ENCODE assay signal across 12 mouse cellular contexts in genomic region chr4:118061809-118062463, GRCm38 (mm10).
DNase-seq lines count a peak whose midpoint lies in the region; ATAC-seq and TF ChIP-seq lines count a peak whose summit lies in the region.
"Had no signal": no experiment of that assay in that cellular context is flagged by ENCODE, and none has a peak within 500 bp of the region (broad histone marks: within the 10 kb centered on the region; RNA-seq: fewer than 3 reads in every experiment).

No protein-coding gene starts in this region.

- TF ChIP-seq POLR2A in olfactory bulb, adult 2 months (IDR thresholded peaks at IDR 0.05; ENCODE audit: insufficient read depth, low read depth, low read length): no peak

- no peak for ATAC-seq in liver, embryonic 13.5 days (ENCODE audit: low read depth)
- no peak for ATAC-seq in liver, embryonic 11.5 days (replicated peaks; ENCODE audit: low FRiP score)
- ATAC-seq: activated CD4-positive, CD25-positive, alpha-beta regulatory T cell, adult 4 months had no signal

- H3K9ac ChIP-seq in liver, embryonic 13.5 days: no peak overlapping the region
- no peak overlapping the region for H3K9ac ChIP-seq in liver, embryonic 11.5 days (ENCODE audit: low read depth, low read length)
- H3K9ac ChIP-seq in ES-E14 (ENCODE audit: insufficient read depth, low read depth, low read length, poor library complexity, severe bottlenecking): 0 out of 2 replicates have a peak overlapping the region, but pooled peaks have one; percentile 29
- H3K9ac ChIP-seq: liver, embryonic 14.5 days; neural tube, embryonic 12.5 days had no signal

- DNase-seq in liver, embryonic 13.5 days: no peak
- DNase-seq in liver, embryonic 11.5 days (ENCODE audit: low spot score): no peak
- DNase-seq in ES-E14 (ENCODE audit: low read depth, low spot score) (no peak), R1 (ENCODE audit: low read depth, low spot score) (peak; percentile 46)
- no peak for DNase-seq in cerebellum, postnatal 4 days (ENCODE audit: low spot score in 2 of 2)
- no peak for DNase-seq in kidney, postnatal 14 days
- DNase-seq: cerebellum, adult 9-11 months; right cerebral cortex, postnatal 4 days had no signal

- H3K4me1 ChIP-seq in liver, embryonic 13.5 days (replicated peaks): peaks cover 36% of the 10 kb centered on the region
- H3K4me1 ChIP-seq in liver, embryonic 11.5 days (replicated peaks; ENCODE audit: control insufficient read depth, insufficient read depth, low read length): peaks cover 12% of the 10 kb centered on the region
- H3K4me1 ChIP-seq in ES-E14 (ENCODE audit: control insufficient read depth in 2 of 2, insufficient read depth in 2 of 2, low read length in 2 of 2, poor library complexity in 1 of 2): peaks cover 8 to 26% of the 10 kb centered on the region in 2 experiments; a peak in 3 of 4 replicates
- H3K4me1 ChIP-seq in olfactory bulb, adult 2 months (ENCODE audit: control insufficient read depth, insufficient read depth, low read length): peaks cover 47% of the 10 kb centered on the region

- WGBS in liver, embryonic 13.5 days (ENCODE audit: insufficient replicate concordance): 59% methylated on average over 9 of the region's 9 CpGs
- WGBS in liver, embryonic 11.5 days: 57% methylated on average over 9 of the region's 9 CpGs
- 44% methylated on average over 9 of the region's 9 CpGs for WGBS in olfactory bulb, adult 2 months

- no peaks in the 10 kb centered on the region for H3K36me3 ChIP-seq in liver, embryonic 13.5 days
- no peaks in the 10 kb centered on the region for H3K36me3 ChIP-seq in liver, embryonic 11.5 days (ENCODE audit: control insufficient read depth, insufficient read depth, low read length)
- H3K36me3 ChIP-seq in ES-E14 (ENCODE audit: control insufficient read depth, insufficient read depth, low read length, poor library complexity, severe bottlenecking): no peaks in the 10 kb centered on the region
- H3K36me3 ChIP-seq: neural tube, embryonic 12.5 days had no signal

- H3K9me3 ChIP-seq in liver, embryonic 13.5 days (replicated peaks): no peaks in the 10 kb centered on the region
- H3K9me3 ChIP-seq in liver, embryonic 11.5 days (ENCODE audit: control insufficient read depth, low read length): no peaks in the 10 kb centered on the region
- no peaks in the 10 kb centered on the region for H3K9me3 ChIP-seq in ES-E14 (ENCODE audit: control insufficient read depth, insufficient read depth, low read depth, low read length)
- H3K9me3 ChIP-seq: neural tube, embryonic 12.5 days had no signal

- H3K4me2 ChIP-seq in liver, embryonic 13.5 days: no peak overlapping the region
- no peak overlapping the region for H3K4me2 ChIP-seq in liver, embryonic 11.5 days
- H3K4me2 ChIP-seq: neural tube, embryonic 12.5 days had no signal

- in situ Hi-C loops in ES-E14 (cut with MboI; ENCODE audit: low sequenced_read_pairs in 2 of 2, unreplicated experiment in 2 of 2): no loop called here

- H3K27me3 ChIP-seq in liver, embryonic 13.5 days: no peaks in the 10 kb centered on the region
- H3K27me3 ChIP-seq in liver, embryonic 11.5 days (replicated peaks; ENCODE audit: control insufficient read depth, insufficient read depth, low read length): no peaks in the 10 kb centered on the region
- H3K27me3 ChIP-seq: neural tube, embryonic 12.5 days had no signal

- peak overlapping the region; percentile 47 for H3K27ac ChIP-seq in liver, embryonic 13.5 days
- no peak overlapping the region for H3K27ac ChIP-seq in liver, embryonic 11.5 days (ENCODE audit: low read depth, low read length)
- H3K27ac ChIP-seq in ES-E14 (ENCODE audit: insufficient read depth, low read depth, low read length, poor library complexity, severe bottlenecking): no peak overlapping the region
- H3K27ac ChIP-seq in olfactory bulb, adult 2 months (ENCODE audit: insufficient read depth, low read depth, low read length): peak overlapping the region; percentile 91
- H3K27ac ChIP-seq: liver, embryonic 14.5 days; neural tube, embryonic 12.5 days had no signal

- no peak for TF ChIP-seq CTCF in olfactory bulb, adult 2 months (IDR thresholded peaks at IDR 0.05; ENCODE audit: insufficient read depth, low read depth, low read length)

- H3K4me3 ChIP-seq in liver, embryonic 13.5 days (replicated peaks): no peak overlapping the region
- no peak overlapping the region for H3K4me3 ChIP-seq in liver, embryonic 11.5 days (ENCODE audit: low read depth, low read length)
- H3K4me3 ChIP-seq in ES-E14 (ENCODE audit: insufficient read depth in 1 of 2, low read depth in 1 of 2, low read length in 2 of 2, poor library complexity in 1 of 2, severe bottlenecking in 1 of 2): no peak overlapping the region
- H3K4me3 ChIP-seq in olfactory bulb, adult 2 months (ENCODE audit: insufficient read depth, low read depth, low read length): no peak overlapping the region
- H3K4me3 ChIP-seq: neural tube, embryonic 12.5 days had no signal

TF ChIP-seq in ES-E14, 5 proteins besides CTCF, POLR2A, EP300 and RAD21:
- TF ChIP-seq MAFK (IDR thresholded peaks at IDR 0.05; ENCODE audit: insufficient read depth, low read depth, low read length) (peak; percentile 66), CHD2 (IDR thresholded peaks at IDR 0.05; ENCODE audit: low read depth, low read length) (no peak), ZNF384 (IDR thresholded peaks at IDR 0.05; ENCODE audit: low read depth, low read length) (no peak)

Comparison
In these comparisons a context has a peak if more than half of its experiments do, and no peak if none do; other contexts are left out.
1. H3K27ac ChIP-seq: peak in liver, embryonic 13.5 days (single experiment) and olfactory bulb, adult 2 months (single experiment); none in liver, embryonic 11.5 days (single experiment) and ES-E14 (single experiment).